Mouse (Mus musculus) liver, embryonic 14.5 days (tissue): Measurements from ENCODE around the gene Src.

ENCODE experiments used
- CTCF ChIP-seq: IDR thresholded peaks from 2 replicates; pipeline ENCODE4 v1.5.1; 2016; ENCODE audit warnings: antibody characterized with exemption, low read depth, control low read depth
- EP300 ChIP-seq: IDR thresholded peaks from 2 replicates; pipeline ENCODE4 v1.6.1; 2016; ENCODE audit warnings: antibody characterized with exemption, low read depth

DNA sequence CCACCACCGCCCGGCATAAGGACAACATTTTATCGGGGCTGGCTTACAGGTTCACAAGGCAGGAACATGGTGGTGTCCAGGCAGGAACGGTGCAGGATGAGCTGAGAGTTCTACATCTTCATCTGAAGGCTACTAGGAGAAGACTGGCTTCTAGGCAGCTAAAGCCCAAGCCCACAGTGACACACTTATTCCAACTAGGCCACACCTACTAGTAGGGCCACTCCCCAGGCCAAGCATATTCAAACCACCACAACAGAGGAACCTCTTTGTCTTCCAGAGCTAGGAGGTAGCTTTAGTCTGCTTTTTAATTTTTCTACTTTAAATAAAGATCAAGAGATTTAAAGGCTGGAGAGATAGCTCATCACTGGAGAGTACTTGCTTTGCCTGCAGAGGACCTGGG, 24.7 kb upstream of the Src start:
- no peak for TF ChIP-seq CTCF
- no peak for TF ChIP-seq EP300
